Mouse (Mus musculus) yolk sac, embryonic 10.5 days (tissue): ENCODE data around the gene Btn2a2.

ENCODE experiments used
- DNase-seq: peaks from one replicate; pipeline ENCODE4 v3.0.0-alpha.2; 2017; ENCODE audit warnings: low spot score

Btn2a2 gene

GRCm38 (mm10) chr13:23497656-23498321 is 9.1 kb upstream of the Btn2a2 start:
- DNase-seq = peak; percentile 80

GRCm38 (mm10) chr13:23495526-23495925 is 6.9 kb upstream of the Btn2a2 start:
- DNase-seq = no peak

GRCm38 (mm10) chr13:23491990-23492389 is 3.3 kb upstream of the Btn2a2 start:
- peak; percentile 16 for DNase-seq

GRCm38 (mm10) chr13:23491263-23491662 is 2.6 kb upstream of the Btn2a2 start:
- no peak for DNase-seq

- DNase-seq = no peak
Measured at GRCm38 (mm10) chr13:23490863-23491262, 2.2 kb upstream of the Btn2a2 start.

- DNase-seq = no peak
Measured at GRCm38 (mm10) chr13:23485271-23485670, 3.4 kb downstream of the Btn2a2 start.

GRCm38 (mm10) chr13:23483153-23483552 is 5.5 kb downstream of the Btn2a2 start:
- no peak for DNase-seq

GRCm38 (mm10) chr13:23475658-23476057 is 13.0 kb downstream of the Btn2a2 start:
- no peak for DNase-seq

- DNase-seq = peak; percentile 89
Measured at GRCm38 (mm10) chr13:23466911-23467310, 21.7 kb downstream of the Btn2a2 start.

GRCm38 (mm10) chr13:23466306-23466705 is 22.4 kb downstream of the Btn2a2 start:
- DNase-seq = no peak

GRCm38 (mm10) chr13:23465600-23466109 is 23.0 kb downstream of the Btn2a2 start, which contains the start of gene Btn1a1:
TSS of gene Btn1a1 (minus strand) at chr13:23465901.
- DNase-seq = peak; percentile 45

- no peak for DNase-seq
Measured at GRCm38 (mm10) chr13:23464841-23465366, 23.8 kb downstream of the Btn2a2 start.

GRCm38 (mm10) chr13:23464224-23464637 is 24.4 kb downstream of the Btn2a2 start:
- DNase-seq = peak; percentile 40

- peak; percentile 92 for DNase-seq
Measured at GRCm38 (mm10) chr13:23463381-23464223, 25.1 kb downstream of the Btn2a2 start.

- no peak for DNase-seq
Measured at GRCm38 (mm10) chr13:23462669-23463068, 26.0 kb downstream of the Btn2a2 start.

GRCm38 (mm10) chr13:23462063-23462462 is 26.6 kb downstream of the Btn2a2 start:
- no peak for DNase-seq

GRCm38 (mm10) chr13:23459264-23459846 is 29.3 kb downstream of the Btn2a2 start:
- DNase-seq = peak; percentile 13

GRCm38 (mm10) chr13:23453926-23454325 is 34.7 kb downstream of the Btn2a2 start:
- no peak for DNase-seq

- peak; percentile 89 for DNase-seq
Measured at GRCm38 (mm10) chr13:23453362-23453862, 35.2 kb downstream of the Btn2a2 start.

GRCm38 (mm10) chr13:23450398-23450797 is 38.3 kb downstream of the Btn2a2 start:
- DNase-seq = peak; percentile 91

- peak; percentile 88 for DNase-seq
Measured at GRCm38 (mm10) chr13:23449235-23450095, 39.2 kb downstream of the Btn2a2 start.
